Comparison of ENCODE assay signal across 20 mouse cellular contexts in genomic region chr7:35558681-35559080, GRCm38 (mm10). TPM values are rescaled to one million over a fixed set of nuclear protein-coding genes. Genes with fewer than 3 reads are reported as not detected.
A peak's percentile ranks its signal among the peaks of the same experiment; 100 is the strongest.
DNase-seq lines count a peak whose midpoint lies in the region; ATAC-seq and TF ChIP-seq lines count a peak whose summit lies in the region.
"Had no signal": no experiment of that assay in that cellular context is flagged by ENCODE, and none has a peak within 500 bp of the region (broad histone marks: within the 10 kb centered on the region; RNA-seq: fewer than 3 reads in every experiment).

No protein-coding gene starts in this region.

- H3K27me3 ChIP-seq in heart, embryonic 10.5 days (ENCODE audit: insufficient read depth, poor library complexity, severe bottlenecking): no peaks in the 10 kb centered on the region
- H3K27me3 ChIP-seq in midbrain, embryonic 11.5 days (ENCODE audit: control insufficient read depth, insufficient read depth, low read length): no peaks in the 10 kb centered on the region
- no peaks in the 10 kb centered on the region for H3K27me3 ChIP-seq in midbrain, postnatal 0 days (ENCODE audit: insufficient read depth, low read length)
- no peaks in the 10 kb centered on the region for H3K27me3 ChIP-seq in liver, embryonic 16.5 days (ENCODE audit: control insufficient read depth, insufficient read depth, low read depth, low read length)
- no peaks in the 10 kb centered on the region for H3K27me3 ChIP-seq in hindbrain, embryonic 14.5 days (ENCODE audit: control insufficient read depth, insufficient read depth, low read length)
- H3K27me3 ChIP-seq: embryonic facial prominence, embryonic 12.5 days; forebrain, embryonic 15.5 days; heart, embryonic 15.5 days; hindbrain, embryonic 15.5 days had no signal

- intact Hi-C loops in heart, postnatal 10 days (cut with DNase I): no loop called here

- peak; percentile 25 for DNase-seq in heart, embryonic 10.5 days (ENCODE audit: low spot score)
- DNase-seq in heart, postnatal 10 days: no peak
- peak; percentile 39 for DNase-seq in midbrain, embryonic 11.5 days (ENCODE audit: low spot score, missing footprints)
- DNase-seq in midbrain, postnatal 0 days (ENCODE audit: low spot score): no peak
- no peak for DNase-seq in hindbrain, embryonic 14.5 days (ENCODE audit: low spot score)
- DNase-seq in natural killer cell, adult 2 months (ENCODE audit: low spot score in 2 of 2): no peak
- DNase-seq: adrenal gland, adult 8-10 months; cerebellum, adult 11-12 months; cerebellum, adult 9-10 months; cerebellum, postnatal 25 days; gastrocnemius, postnatal 10 days had no signal

- no peak overlapping the region for H3K4me2 ChIP-seq in midbrain, embryonic 11.5 days
- no peak overlapping the region for H3K4me2 ChIP-seq in midbrain, postnatal 0 days (ENCODE audit: low read depth, low read length, poor library complexity, severe bottlenecking)
- H3K4me2 ChIP-seq in liver, embryonic 16.5 days (ENCODE audit: low read depth, low read length): no peak overlapping the region
- H3K4me2 ChIP-seq in hindbrain, embryonic 14.5 days (replicated peaks): no peak overlapping the region
- H3K4me2 ChIP-seq: embryonic facial prominence, embryonic 12.5 days; forebrain, embryonic 15.5 days; heart, embryonic 11.5 days; heart, embryonic 15.5 days; hindbrain, embryonic 15.5 days had no signal

- no peak overlapping the region for H3K27ac ChIP-seq in heart, embryonic 10.5 days
- H3K27ac ChIP-seq in midbrain, embryonic 11.5 days (ENCODE audit: low read depth, low read length): no peak overlapping the region
- H3K27ac ChIP-seq in midbrain, postnatal 0 days (ENCODE audit: low read depth, low read length): no peak overlapping the region
- peak overlapping the region; percentile 98 for H3K27ac ChIP-seq in liver, embryonic 16.5 days (ENCODE audit: low read length)
- H3K27ac ChIP-seq in hindbrain, embryonic 14.5 days: no peak overlapping the region
- H3K27ac ChIP-seq: embryonic facial prominence, embryonic 12.5 days; forebrain, embryonic 15.5 days; heart, embryonic 15.5 days; hindbrain, embryonic 10.5 days; hindbrain, embryonic 15.5 days had no signal

- no peaks in the 10 kb centered on the region for H3K9me3 ChIP-seq in heart, embryonic 10.5 days
- H3K9me3 ChIP-seq in midbrain, embryonic 11.5 days (ENCODE audit: control insufficient read depth, low read length): no peaks in the 10 kb centered on the region
- H3K9me3 ChIP-seq in midbrain, postnatal 0 days (ENCODE audit: low read length): no peaks in the 10 kb centered on the region
- no peaks in the 10 kb centered on the region for H3K9me3 ChIP-seq in liver, embryonic 16.5 days (replicated peaks; ENCODE audit: control insufficient read depth, low read length)
- no peaks in the 10 kb centered on the region for H3K9me3 ChIP-seq in hindbrain, embryonic 14.5 days (ENCODE audit: control insufficient read depth, low read length)
- H3K9me3 ChIP-seq: embryonic facial prominence, embryonic 12.5 days; forebrain, embryonic 15.5 days; heart, embryonic 15.5 days; hindbrain, embryonic 10.5 days; hindbrain, embryonic 15.5 days had no signal

- no peak for ATAC-seq in midbrain, embryonic 11.5 days (ENCODE audit: low FRiP score)
- no peak for ATAC-seq in midbrain, postnatal 0 days (ENCODE audit: low FRiP score)
- no peak for ATAC-seq in liver, embryonic 16.5 days (ENCODE audit: low read depth)
- no peak for ATAC-seq in hindbrain, embryonic 14.5 days (ENCODE audit: low FRiP score)
- ATAC-seq: forebrain, embryonic 15.5 days had no signal

- H3K36me3 ChIP-seq in heart, embryonic 10.5 days: no peaks in the 10 kb centered on the region
- no peaks in the 10 kb centered on the region for H3K36me3 ChIP-seq in midbrain, embryonic 11.5 days (ENCODE audit: control insufficient read depth, insufficient read depth, low read length)
- no peaks in the 10 kb centered on the region for H3K36me3 ChIP-seq in midbrain, postnatal 0 days (ENCODE audit: insufficient read depth, low read length)
- H3K36me3 ChIP-seq in liver, embryonic 16.5 days (ENCODE audit: control insufficient read depth, insufficient read depth): no peaks in the 10 kb centered on the region
- no peaks in the 10 kb centered on the region for H3K36me3 ChIP-seq in hindbrain, embryonic 14.5 days (replicated peaks; ENCODE audit: control insufficient read depth, insufficient read depth)
- H3K36me3 ChIP-seq: embryonic facial prominence, embryonic 12.5 days; forebrain, embryonic 15.5 days; heart, embryonic 15.5 days; hindbrain, embryonic 10.5 days; hindbrain, embryonic 15.5 days had no signal

- H3K9ac ChIP-seq in midbrain, embryonic 11.5 days (ENCODE audit: low read length): no peak overlapping the region
- H3K9ac ChIP-seq in midbrain, postnatal 0 days (replicated peaks; ENCODE audit: low read length, poor library complexity, severe bottlenecking): no peak overlapping the region
- H3K9ac ChIP-seq in liver, embryonic 16.5 days (ENCODE audit: low read depth, low read length): no peak overlapping the region
- H3K9ac ChIP-seq in hindbrain, embryonic 14.5 days: no peak overlapping the region
- H3K9ac ChIP-seq: embryonic facial prominence, embryonic 12.5 days; forebrain, embryonic 15.5 days; heart, embryonic 15.5 days; hindbrain, embryonic 15.5 days had no signal

- 41% methylated on average over 2 of the region's 2 CpGs for WGBS in heart, embryonic 10.5 days
- 62% methylated on average over 2 of the region's 2 CpGs for WGBS in midbrain, embryonic 11.5 days
- WGBS in midbrain, postnatal 0 days: 63% methylated on average over 2 of the region's 2 CpGs
- 61% methylated on average over 2 of the region's 2 CpGs for WGBS in liver, embryonic 16.5 days (ENCODE audit: insufficient replicate concordance)
- WGBS in hindbrain, embryonic 14.5 days: 49% methylated on average over 2 of the region's 2 CpGs

- H3K4me1 ChIP-seq in heart, embryonic 10.5 days: peaks cover 20% of the 10 kb centered on the region
- peaks cover 6% of the 10 kb centered on the region; the same call in 1 of the 2 replicates for H3K4me1 ChIP-seq in midbrain, embryonic 11.5 days (ENCODE audit: control insufficient read depth, insufficient read depth, low read length)
- no peaks in the 10 kb centered on the region for H3K4me1 ChIP-seq in midbrain, postnatal 0 days (ENCODE audit: insufficient read depth, low read length)
- peaks cover 70% of the 10 kb centered on the region for H3K4me1 ChIP-seq in liver, embryonic 16.5 days (ENCODE audit: control insufficient read depth, low read depth, low read length)
- H3K4me1 ChIP-seq in hindbrain, embryonic 14.5 days (replicated peaks; ENCODE audit: control insufficient read depth, insufficient read depth, low read length): peaks cover 13% of the 10 kb centered on the region

- no peak for TF ChIP-seq CTCF in midbrain, postnatal 0 days (IDR thresholded peaks at IDR 0.05)

- H3K4me3 ChIP-seq in heart, embryonic 10.5 days: no peak overlapping the region
- H3K4me3 ChIP-seq in midbrain, embryonic 11.5 days (ENCODE audit: low read depth, low read length): no peak overlapping the region
- H3K4me3 ChIP-seq in midbrain, postnatal 0 days (ENCODE audit: low read depth, low read length): no peak overlapping the region
- no peak overlapping the region for H3K4me3 ChIP-seq in liver, embryonic 16.5 days (ENCODE audit: low read depth, low read length)
- no peak overlapping the region for H3K4me3 ChIP-seq in hindbrain, embryonic 14.5 days (replicated peaks; ENCODE audit: low read length)
- H3K4me3 ChIP-seq: embryonic facial prominence, embryonic 12.5 days; forebrain, embryonic 15.5 days; heart, embryonic 15.5 days; hindbrain, embryonic 10.5 days; hindbrain, embryonic 15.5 days had no signal

RNA-seq across cellular contexts. Expression of gene Nudt19, which starts 2.6 kb away (rescaled TPM):
- polyA plus RNA-seq in heart, embryonic 10.5 days (2016; fragmentation: Nextera tagmentation; extraction: Ambion mirVana): 76.7 and 99.6 TPM in 2 replicates
- 10 to 100 TPM; 74.6 to 83.4 TPM for total RNA-seq in heart, postnatal 10 days (2021)
- 43.2 and 46.1 TPM in 2 replicates for polyA plus RNA-seq in midbrain, embryonic 11.5 days (2014; fragmentation: Nextera tagmentation; extraction: Ambion mirVana)
- 49.3 and 57.7 TPM in 2 replicates for total RNA-seq in midbrain, postnatal 0 days (2014; rRNA removed)
- 128 and 141 TPM in 2 replicates for polyA plus RNA-seq in midbrain, postnatal 0 days (2015; fragmentation: Nextera tagmentation; extraction: Ambion mirVana)
- polyA plus RNA-seq in liver, embryonic 16.5 days (2015; fragmentation: Nextera tagmentation; extraction: Ambion mirVana): 50.7 and 54.6 TPM in 2 replicates
- polyA plus RNA-seq in hindbrain, embryonic 14.5 days (2014; fragmentation: Nextera tagmentation; extraction: Ambion mirVana): 116 and 121 TPM in 2 replicates

RNA-seq across cellular contexts. Expression of gene Tdrd12, which starts 21.1 kb away (rescaled TPM):
- 0.18 and 0.20 TPM in 2 replicates for polyA plus RNA-seq in heart, embryonic 10.5 days (2016; fragmentation: Nextera tagmentation; extraction: Ambion mirVana)
- total RNA-seq in heart, postnatal 10 days (2021): 1 to 10 TPM in 1 of 2 experiments, under 1 TPM in 1; 0.60 to 1.3 TPM
- polyA plus RNA-seq in midbrain, embryonic 11.5 days (2014; fragmentation: Nextera tagmentation; extraction: Ambion mirVana): 0.11 TPM in 2 replicates
- 0.19 and 0.38 TPM in 2 replicates for total RNA-seq in midbrain, postnatal 0 days (2014; rRNA removed)
- polyA plus RNA-seq in midbrain, postnatal 0 days (2015; fragmentation: Nextera tagmentation; extraction: Ambion mirVana): 0.58 and 0.79 TPM in 2 replicates
- 0.04 and 0.12 TPM in 2 replicates for polyA plus RNA-seq in liver, embryonic 16.5 days (2015; fragmentation: Nextera tagmentation; extraction: Ambion mirVana)
- polyA plus RNA-seq in hindbrain, embryonic 14.5 days (2014; fragmentation: Nextera tagmentation; extraction: Ambion mirVana): 0.53 and 0.59 TPM in 2 replicates
- total RNA-seq: gastrocnemius, postnatal 4 days had no signal
- polyA plus RNA-seq: forebrain, embryonic 11.5 days; hindbrain, embryonic 10.5 days had no signal

RNA-seq across cellular contexts. Expression of gene Rgs9bp, which starts 26.7 kb away (rescaled TPM):
- 0.90 and 1.4 TPM in 2 replicates for polyA plus RNA-seq in heart, embryonic 10.5 days (2016; fragmentation: Nextera tagmentation; extraction: Ambion mirVana)
- under 1 TPM; 0.10 to 0.12 TPM for total RNA-seq in heart, postnatal 10 days (2021)
- polyA plus RNA-seq in midbrain, embryonic 11.5 days (2014; fragmentation: Nextera tagmentation; extraction: Ambion mirVana): 0.11 and 0.45 TPM in 2 replicates
- 0.11 and 0.24 TPM in 2 replicates for total RNA-seq in midbrain, postnatal 0 days (2014; rRNA removed)
- 0.05 TPM in 1 of 2 replicates, not detected in the other for polyA plus RNA-seq in midbrain, postnatal 0 days (2015; fragmentation: Nextera tagmentation; extraction: Ambion mirVana)
- polyA plus RNA-seq in liver, embryonic 16.5 days (2015; fragmentation: Nextera tagmentation; extraction: Ambion mirVana): 0.04 and 0.06 TPM in 2 replicates
- polyA plus RNA-seq in hindbrain, embryonic 14.5 days (2014; fragmentation: Nextera tagmentation; extraction: Ambion mirVana): 0.04 and 0.17 TPM in 2 replicates

RNA-seq across cellular contexts. Expression of gene Ankrd27, which starts 27.4 kb away (rescaled TPM):
- 28.3 and 33.0 TPM in 2 replicates for polyA plus RNA-seq in heart, embryonic 10.5 days (2016; fragmentation: Nextera tagmentation; extraction: Ambion mirVana)
- total RNA-seq in heart, postnatal 10 days (2021): 10 to 100 TPM; 15.6 to 16.4 TPM
- polyA plus RNA-seq in midbrain, embryonic 11.5 days (2014; fragmentation: Nextera tagmentation; extraction: Ambion mirVana): 27.0 and 31.0 TPM in 2 replicates
- 17.9 and 24.7 TPM in 2 replicates for total RNA-seq in midbrain, postnatal 0 days (2014; rRNA removed)
- 11.4 and 11.9 TPM in 2 replicates for polyA plus RNA-seq in midbrain, postnatal 0 days (2015; fragmentation: Nextera tagmentation; extraction: Ambion mirVana)
- polyA plus RNA-seq in liver, embryonic 16.5 days (2015; fragmentation: Nextera tagmentation; extraction: Ambion mirVana): 23.3 and 23.9 TPM in 2 replicates
- polyA plus RNA-seq in hindbrain, embryonic 14.5 days (2014; fragmentation: Nextera tagmentation; extraction: Ambion mirVana): 18.7 and 21.6 TPM in 2 replicates

Comparison
In these comparisons a context has a peak if more than half of its experiments do, and no peak if none do; other contexts are left out.
1. DNase-seq: peak in heart, embryonic 10.5 days (single experiment) and midbrain, embryonic 11.5 days (single experiment); none in heart, postnatal 10 days (0 of 2), midbrain, postnatal 0 days (single experiment), hindbrain, embryonic 14.5 days (single experiment) and natural killer cell, adult 2 months (0 of 2).